Mouse (Mus musculus): ENCODE results near the gene Yrdc.
A peak's percentile ranks its signal among the peaks of the same experiment; 100 is the strongest.

Gene Yrdc

GRCm38 (mm10) chr4:124850933-124851658 lies 617 bp downstream of the Yrdc start, which contains the start of gene 1110065P20Rik:
1110065P20Rik (minus strand) TSS chr4:124851196.
- no peak for DNase-seq (ENCODE audit: low read depth, low spot score)

GRCm38 (mm10) chr4:124856294-124856693 lies 5.8 kb downstream of the Yrdc start:
- no peak for DNase-seq (ENCODE audit: low read depth, low spot score)

GRCm38 (mm10) chr4:124858370-124858769 lies 7.9 kb downstream of the Yrdc start:
- no peak for DNase-seq (ENCODE audit: low read depth, low spot score)

GRCm38 (mm10) chr4:124860446-124860845 lies 10.0 kb downstream of the Yrdc start:
- DNase-seq (ENCODE audit: low read depth, low spot score) = peak; percentile 69

GRCm38 (mm10) chr4:124861283-124862188 lies 11.1 kb downstream of the Yrdc start, which contains the start of gene Maneal:
Maneal (minus strand) TSS chr4:124862171.
- DNase-seq (ENCODE audit: low read depth, low spot score) = no peak

- DNase-seq (ENCODE audit: low read depth, low spot score) = no peak
These were observed 22.2 kb downstream of the Yrdc start for GRCm38 (mm10) chr4:124872719-124873118.

- no peak for DNase-seq (ENCODE audit: low read depth, low spot score)
These were observed 30.1 kb downstream of the Yrdc start, which contains the start of gene Epha10 for GRCm38 (mm10) chr4:124880599-124880998. Epha10 (plus strand) TSS chr4:124880899.

- DNase-seq (ENCODE audit: low read depth, low spot score) = peak; percentile 71
These were observed 30.9 kb downstream of the Yrdc start for GRCm38 (mm10) chr4:124881341-124881908.

GRCm38 (mm10) chr4:124882151-124882729 lies 31.8 kb downstream of the Yrdc start:
- no peak for DNase-seq (ENCODE audit: low read depth, low spot score)

GRCm38 (mm10) chr4:124888702-124889101 lies 38.2 kb downstream of the Yrdc start:
- DNase-seq (ENCODE audit: low read depth, low spot score) = no peak

GRCm38 (mm10) chr4:124889935-124890334 lies 39.5 kb downstream of the Yrdc start:
- DNase-seq (ENCODE audit: low read depth, low spot score) = no peak

- no peak for DNase-seq (ENCODE audit: low read depth, low spot score)
These were observed 40.4 kb downstream of the Yrdc start for GRCm38 (mm10) chr4:124890831-124891230.

GRCm38 (mm10) chr4:124893769-124894168 lies 43.3 kb downstream of the Yrdc start:
- DNase-seq (ENCODE audit: low read depth, low spot score) = no peak

- no peak for DNase-seq (ENCODE audit: low read depth, low spot score)
These were observed 44.3 kb downstream of the Yrdc start for GRCm38 (mm10) chr4:124894508-124895428.

- no peak for DNase-seq (ENCODE audit: low read depth, low spot score)
These were observed 47.9 kb downstream of the Yrdc start for GRCm38 (mm10) chr4:124898428-124898827.

GRCm38 (mm10) chr4:124899906-124900305 lies 49.4 kb downstream of the Yrdc start:
- no peak for DNase-seq (ENCODE audit: low read depth, low spot score)
